Mouse (Mus musculus) heart, embryonic 14.5 days (tissue): Measurements from ENCODE around the gene Rfx1. TPM values are rescaled to one million over a fixed set of nuclear protein-coding genes. Genes with fewer than 3 reads are reported as not detected.
A peak's percentile ranks its signal among the peaks of the same experiment; 100 is the strongest.

ENCODE experiments used
- ATAC-seq: fragments of 200-750 bp; cut with Nextera tagmentation; 2 replicates; pipeline ENCODE4 v1.8.0; 2017; ENCODE audit warnings: low read depth, moderate TSS enrichment; ENCODE audit not compliant: insufficient number of reproducible peaks, insufficient read depth, low FRiP score
- H3K27ac ChIP-seq, 2 experiments: fragments of 200-500 bp in 1 of 2; fragments of 300-500 bp in 1 of 2; sonication (generic) in 1 of 2; replicated peaks in 1 of 2; 2 replicates each; pipeline ENCODE4 v1.5.1; 2012 to 2014; ENCODE audit warnings: low read depth in 2 of 2, low read length in 2 of 2, control low read depth in 1 of 2, mild to moderate bottlenecking in 1 of 2, mixed read lengths in 1 of 2; ENCODE audit not compliant: control insufficient read depth in 1 of 2, insufficient read depth in 1 of 2
- H3K27me3 ChIP-seq: fragments of 300-500 bp; sonication (generic); 2 replicates; pipeline ENCODE4 v1.6.1; 2014; ENCODE audit warnings: mild to moderate bottlenecking, low read length, control low read depth; ENCODE audit not compliant: control insufficient read depth, insufficient read depth
- H3K36me3 ChIP-seq: fragments of 300-500 bp; sonication (generic); 2 replicates; pipeline ENCODE4 v1.6.1; 2014; ENCODE audit warnings: mild to moderate bottlenecking, control low read depth, low read length, mixed read lengths; ENCODE audit not compliant: control insufficient read depth, insufficient read depth
- H3K4me1 ChIP-seq, 2 experiments: fragments of 200-500 bp in 1 of 2; fragments of 300-500 bp in 1 of 2; sonication (generic) in 1 of 2; 2 replicates each; pipeline ENCODE4 v1.6.1; 2012 to 2014; ENCODE audit warnings: low read length in 2 of 2, control low read depth in 1 of 2, mixed read lengths in 1 of 2; ENCODE audit not compliant: control insufficient read depth in 2 of 2, insufficient read depth in 2 of 2
- H3K4me2 ChIP-seq: fragments of 300-500 bp; sonication (generic); 2 replicates; pipeline ENCODE4 v1.6.1; 2014; ENCODE audit warnings: mild to moderate bottlenecking, low read length
- H3K4me3 ChIP-seq, 2 experiments: fragments of 200-500 bp in 1 of 2; fragments of 300-500 bp in 1 of 2; sonication (generic) in 1 of 2; 2 replicates each; pipeline ENCODE4 v1.5.1; 2012 to 2014; ENCODE audit warnings: low read length in 2 of 2, mild to moderate bottlenecking in 2 of 2, control low read depth in 1 of 2, low read depth in 1 of 2, moderate library complexity in 1 of 2; ENCODE audit not compliant: control insufficient read depth in 1 of 2, insufficient read depth in 1 of 2
- H3K9ac ChIP-seq: fragments of 300-500 bp; sonication (generic); 2 replicates; pipeline ENCODE4 v1.6.1; 2014; ENCODE audit warnings: mild to moderate bottlenecking, low read length
- H3K9me3 ChIP-seq: fragments of 300-500 bp; sonication (generic); 2 replicates; pipeline ENCODE4 v1.6.1; 2016; ENCODE audit warnings: low read length, control low read depth; ENCODE audit not compliant: control insufficient read depth
- WGBS: fragments of 180-500 bp; shearing (Covaris S2); extraction: QIAGEN DNeasy Blood & Tissue Kit; methylation state at CpG from one replicate; pipeline ENCODE4 v1.1.7; 2014; 5-methylcytosine and 5-hydroxymethylcytosine counted together
- polyA plus RNA-seq: library from polyadenylated mRNA; unstranded; fragments of >200 nt; fragmentation: Nextera tagmentation; extraction: Ambion mirVana; gene quantifications from 2 replicates; pipeline ENCODE4 v1.2.1, GENCODE M21; 2014

The Rfx1 gene
- polyA plus RNA-seq, 1 experiment from 2014 or later = 6.1 TPM

- peak overlapping the region; percentile 54 for H3K9ac ChIP-seq
- no peaks in the 10 kb centered on the region for H3K9me3 ChIP-seq
- H3K27me3 ChIP-seq = peaks cover 50% of the 10 kb centered on the region
- 0 out of 2 replicates have a peak, but pooled peaks have one; percentile 20 for ATAC-seq
- H3K4me1 ChIP-seq = peaks cover 24 to 42% of the 10 kb centered on the region in 2 experiments
- peak overlapping the region; percentile 37 to 45 for H3K4me3 ChIP-seq
- peak overlapping the region; percentile 80 for H3K4me2 ChIP-seq
- WGBS = under 1% methylated on average over 41 of the region's 41 CpGs
- no peaks in the 10 kb centered on the region for H3K36me3 ChIP-seq
- no peak overlapping the region for H3K27ac ChIP-seq
Measured at GRCm38 (mm10) chr8:84025863-84026262, 40.8 kb upstream of the Rfx1 start.

GRCm38 (mm10) chr8:84027449-84027848, 39.2 kb upstream of the Rfx1 start:
- WGBS = 15% methylated on average over 10 of the region's 10 CpGs
- no peak overlapping the region for H3K9ac ChIP-seq
- H3K4me2 ChIP-seq = no peak overlapping the region
- H3K4me3 ChIP-seq = no peak overlapping the region
- no peak overlapping the region for H3K27ac ChIP-seq
- ATAC-seq = no peak
- peaks cover 38% of the 10 kb centered on the region for H3K27me3 ChIP-seq
- peaks cover 17 to 28% of the 10 kb centered on the region in 2 experiments for H3K4me1 ChIP-seq
- no peaks in the 10 kb centered on the region for H3K9me3 ChIP-seq
- no peaks in the 10 kb centered on the region for H3K36me3 ChIP-seq

DNA sequence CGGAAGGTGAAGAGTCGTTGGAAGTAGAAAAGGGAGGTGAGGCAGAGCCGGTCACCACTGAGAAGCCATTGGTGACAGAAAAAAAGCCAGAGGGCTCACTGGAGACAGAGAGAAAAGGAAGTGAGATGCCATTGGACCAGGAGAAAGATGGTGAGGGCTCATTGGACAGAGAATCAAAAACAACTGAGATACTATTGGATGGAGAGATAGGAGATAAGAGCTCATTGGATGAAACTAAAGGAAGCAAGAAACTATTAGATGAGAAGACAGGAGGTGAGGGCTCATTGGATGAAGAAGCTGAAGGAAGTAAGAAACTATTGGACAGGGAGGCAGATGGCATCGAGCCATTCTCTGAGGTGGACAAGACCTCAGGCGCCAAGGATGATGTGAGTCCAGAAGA, 37.4 kb upstream of the Rfx1 start:
- Histone ChIP-seq H3K9me3 (no peaks in the 10 kb centered on the region), H3K4me2 (no peak overlapping the region), H3K4me1 (peaks cover 5 to 10% of the 10 kb centered on the region in 2 experiments; a peak in 3 of 4 replicates), H3K36me3 (no peaks in the 10 kb centered on the region), H3K27ac (no peak overlapping the region), H3K4me3 (no peak overlapping the region), H3K27me3 (peaks cover 37% of the 10 kb centered on the region), H3K9ac (no peak overlapping the region)
- 76% methylated on average over 5 of the region's 5 CpGs for WGBS
- ATAC-seq = no peak

GRCm38 (mm10) chr8:84032777-84033176, 33.9 kb upstream of the Rfx1 start:
- Histone ChIP-seq H3K9ac (no peak overlapping the region), H3K4me2 (no peak overlapping the region), H3K4me3 (no peak overlapping the region), H3K4me1 (no peaks in the 10 kb centered on the region), H3K27ac (no peak overlapping the region), H3K9me3 (no peaks in the 10 kb centered on the region), H3K27me3 (peaks cover 11% of the 10 kb centered on the region), H3K36me3 (no peaks in the 10 kb centered on the region)
- no peak for ATAC-seq
- WGBS = 74% methylated on average over 4 of the region's 4 CpGs

GRCm38 (mm10) chr8:84038015-84038414, 28.6 kb upstream of the Rfx1 start:
- Histone ChIP-seq H3K9ac (no peak overlapping the region), H3K9me3 (no peaks in the 10 kb centered on the region), H3K4me1 (peaks cover 13% of the 10 kb centered on the region in 2 experiments; a peak in 3 of 4 replicates), H3K27me3 (peaks cover 7% of the 10 kb centered on the region), H3K4me2 (no peak overlapping the region), H3K36me3 (no peaks in the 10 kb centered on the region), H3K27ac (no peak overlapping the region), H3K4me3 (no peak overlapping the region)
- WGBS = 57% methylated on average over 5 of the region's 5 CpGs
- no peak for ATAC-seq

DNA sequence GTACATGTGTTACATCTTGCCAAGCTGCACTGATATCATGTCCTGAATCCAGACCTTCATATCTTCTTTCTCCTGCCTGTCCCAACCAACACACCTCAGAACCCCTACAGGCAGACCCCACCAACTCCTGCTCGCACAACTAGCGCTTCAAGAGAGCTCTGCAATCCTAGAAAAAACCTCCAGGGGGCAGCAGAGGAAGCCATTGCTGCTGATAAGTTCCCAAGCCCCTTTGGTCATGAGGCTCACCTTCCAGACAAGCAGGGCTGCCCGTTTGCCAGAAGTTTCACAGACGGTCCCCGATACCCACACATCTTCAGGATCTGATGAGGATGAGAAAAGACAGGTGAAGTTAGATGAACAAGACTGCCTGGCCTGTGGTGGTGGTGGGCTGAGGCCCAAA, 27.6 kb upstream of the Rfx1 start:
- no peak overlapping the region for H3K4me3 ChIP-seq
- no peak overlapping the region for H3K27ac ChIP-seq
- H3K27me3 ChIP-seq = peaks cover 17% of the 10 kb centered on the region
- 4% methylated on average over 5 of the region's 5 CpGs for WGBS
- ATAC-seq = no peak
- no peak overlapping the region for H3K9ac ChIP-seq
- H3K4me1 ChIP-seq = peaks cover 13% of the 10 kb centered on the region in 2 experiments; a peak in 3 of 4 replicates
- H3K4me2 ChIP-seq = no peak overlapping the region
- H3K36me3 ChIP-seq = no peaks in the 10 kb centered on the region
- no peaks in the 10 kb centered on the region for H3K9me3 ChIP-seq

GRCm38 (mm10) chr8:84042066-84042947, 24.3 kb upstream of the Rfx1 start, which contains the start of gene Il27ra:
Il27ra (minus strand) TSS chr8:84042589.
- peak within 1 kb of the TSS; percentile 10 to 29; a peak in 1 of 4 replicates for H3K27ac ChIP-seq
- H3K36me3 ChIP-seq = no peaks in the 10 kb centered on the region
- 4% methylated on average over 38 of the region's 40 CpGs for WGBS
- ATAC-seq = peak; percentile 57
- peak within 1 kb of the TSS; percentile 79 for H3K4me2 ChIP-seq
- H3K4me3 ChIP-seq = peak within 1 kb of the TSS; percentile 44 to 56
- H3K9me3 ChIP-seq = no peaks in the 10 kb centered on the region
- peak within 1 kb of the TSS; percentile 66 for H3K9ac ChIP-seq
- peaks cover 31% of the 10 kb centered on the region for H3K27me3 ChIP-seq
- peaks cover 13 to 16% of the 10 kb centered on the region in 2 experiments; a peak in 3 of 4 replicates for H3K4me1 ChIP-seq
